Mouse (Mus musculus): ENCODE results near the gene H2afy. TPM values are rescaled to one million over a fixed set of nuclear protein-coding genes. Genes with fewer than 3 reads are reported as not detected.

The H2afy gene
- polyA plus RNA-seq, 1 experiment, result 331 TPM

DNA sequence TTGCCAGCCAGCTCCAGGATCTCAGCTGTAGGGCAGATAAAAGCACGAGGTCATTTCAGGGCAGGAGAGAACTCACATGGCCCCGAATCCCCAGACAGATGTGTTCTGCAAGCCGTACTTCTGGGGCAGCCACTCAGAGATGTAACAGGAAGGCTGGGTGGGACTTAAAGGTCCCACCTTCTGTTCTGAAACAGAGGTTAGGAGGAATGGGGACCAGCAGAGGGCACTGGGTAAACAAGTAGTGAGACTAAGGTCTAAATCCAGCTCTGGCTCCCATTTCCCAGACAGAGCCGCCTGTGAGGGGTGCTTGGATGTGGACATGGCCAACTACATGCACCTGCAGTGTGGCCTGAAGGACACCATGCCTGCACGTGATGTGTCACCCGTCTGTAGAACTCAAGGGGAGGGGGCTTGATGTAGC lies 31.2 kb downstream of the H2afy start:
- no peaks in the 10 kb centered on the region for H3K9me3 ChIP-seq

DNA sequence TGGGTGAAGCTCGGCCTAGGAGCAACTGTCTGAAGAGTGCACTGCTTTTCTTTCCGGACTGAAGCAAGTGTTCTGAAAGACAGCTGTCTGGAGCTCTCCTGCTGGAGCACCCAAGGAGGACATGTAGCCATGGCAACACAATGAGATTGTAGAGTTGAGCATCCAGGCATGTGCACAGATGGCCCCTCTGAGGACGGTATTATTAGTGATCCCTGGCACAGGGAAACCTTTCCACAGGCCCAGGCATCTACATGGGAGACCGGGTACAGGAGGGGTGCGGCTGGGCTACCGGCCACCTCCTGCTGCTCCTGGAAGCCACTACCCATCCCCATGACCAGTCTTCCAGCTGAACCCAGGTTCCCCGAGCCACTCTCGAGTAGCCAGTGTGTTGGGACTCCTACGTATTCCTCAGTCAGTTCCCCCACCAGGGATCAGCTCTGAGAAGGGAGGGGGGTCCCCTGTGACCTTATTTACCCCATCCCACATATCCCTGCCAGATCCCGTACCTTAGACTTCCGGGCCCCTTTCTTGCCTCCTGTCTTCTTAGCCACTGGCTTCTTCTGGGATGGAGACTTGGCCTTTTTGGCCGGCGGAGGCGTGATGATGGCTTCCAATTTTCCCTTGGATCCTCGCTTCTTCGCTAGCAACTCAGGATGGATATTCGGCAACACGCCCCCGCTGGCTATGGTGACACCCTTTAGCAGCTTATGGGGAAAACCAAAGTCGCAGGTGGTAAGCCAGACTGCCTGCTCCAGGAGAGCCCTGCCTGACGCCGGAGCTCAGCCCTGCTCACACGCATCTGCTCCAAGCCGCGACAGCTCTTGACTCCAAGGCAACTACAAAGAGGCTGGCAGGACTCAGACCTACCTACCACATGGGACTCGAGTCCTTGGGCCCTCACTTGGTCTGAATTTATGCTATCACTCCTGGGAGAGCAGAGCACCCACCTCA lies 32.1 kb downstream of the H2afy start:
- Histone ChIP-seq H3K27me3 (replicated peaks) (no peaks in the 10 kb centered on the region), H3K4me1 (peaks cover 11% of the 10 kb centered on the region; the same call in 1 of the 2 replicates), H3K4me3 (replicated peaks) (no peak overlapping the region), H3K36me3 (replicated peaks; ENCODE audit: low read length) (peaks cover 95% of the 10 kb centered on the region), H3K9me3 (no peaks in the 10 kb centered on the region)
- TF ChIP-seq FLI1 (IDR thresholded peaks at IDR 0.05; ENCODE audit: low read length) (no peak), GATA1 (IDR thresholded peaks at IDR 0.05; ENCODE audit: borderline replicate concordance, low read length) (no peak)

More for the DNA sequence above, 31.2 kb downstream of the H2afy start:
- no peak overlapping the region for H3K4me3 ChIP-seq (replicated peaks)
- H3K4me1 ChIP-seq, result peaks cover 11% of the 10 kb centered on the region; the same call in 1 of the 2 replicates
- TF ChIP-seq GATA1 (IDR thresholded peaks at IDR 0.05; ENCODE audit: borderline replicate concordance, low read length) (no peak), FLI1 (IDR thresholded peaks at IDR 0.05; ENCODE audit: low read length) (no peak)
- H3K36me3 ChIP-seq (replicated peaks; ENCODE audit: low read length), result peaks cover 99% of the 10 kb centered on the region
- H3K27me3 ChIP-seq (replicated peaks), result no peaks in the 10 kb centered on the region

DNA sequence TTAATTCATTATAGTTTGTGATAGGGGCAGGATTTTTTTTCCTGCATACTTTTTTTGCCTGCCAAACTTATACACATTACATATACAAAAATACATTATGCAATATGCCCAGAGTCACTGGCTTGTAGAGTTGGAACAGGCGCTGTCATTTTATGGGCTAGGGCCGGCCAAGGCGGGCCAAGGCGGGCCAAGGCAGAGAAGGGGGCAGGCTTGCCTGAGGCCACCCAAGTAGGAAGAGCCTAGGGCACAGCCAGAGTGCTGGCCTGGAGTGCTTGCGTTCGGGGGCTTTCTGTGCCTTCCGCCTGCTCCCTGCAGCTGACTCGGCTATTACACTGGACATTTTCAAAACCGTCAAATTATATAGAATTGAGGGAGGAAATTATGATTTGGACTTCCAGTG lies 34.0 kb downstream of the H2afy start:
- Histone ChIP-seq H3K36me3 (replicated peaks; ENCODE audit: low read length) (peaks cover 86% of the 10 kb centered on the region), H3K4me1 (peaks cover 12% of the 10 kb centered on the region), H3K4me3 (replicated peaks) (no peak overlapping the region), H3K9me3 (no peaks in the 10 kb centered on the region), H3K27me3 (replicated peaks) (no peaks in the 10 kb centered on the region)
- TF ChIP-seq FLI1 (IDR thresholded peaks at IDR 0.05; ENCODE audit: low read length), result no peak
- no peak for TF ChIP-seq GATA1 (IDR thresholded peaks at IDR 0.05; ENCODE audit: borderline replicate concordance, low read length)

DNA sequence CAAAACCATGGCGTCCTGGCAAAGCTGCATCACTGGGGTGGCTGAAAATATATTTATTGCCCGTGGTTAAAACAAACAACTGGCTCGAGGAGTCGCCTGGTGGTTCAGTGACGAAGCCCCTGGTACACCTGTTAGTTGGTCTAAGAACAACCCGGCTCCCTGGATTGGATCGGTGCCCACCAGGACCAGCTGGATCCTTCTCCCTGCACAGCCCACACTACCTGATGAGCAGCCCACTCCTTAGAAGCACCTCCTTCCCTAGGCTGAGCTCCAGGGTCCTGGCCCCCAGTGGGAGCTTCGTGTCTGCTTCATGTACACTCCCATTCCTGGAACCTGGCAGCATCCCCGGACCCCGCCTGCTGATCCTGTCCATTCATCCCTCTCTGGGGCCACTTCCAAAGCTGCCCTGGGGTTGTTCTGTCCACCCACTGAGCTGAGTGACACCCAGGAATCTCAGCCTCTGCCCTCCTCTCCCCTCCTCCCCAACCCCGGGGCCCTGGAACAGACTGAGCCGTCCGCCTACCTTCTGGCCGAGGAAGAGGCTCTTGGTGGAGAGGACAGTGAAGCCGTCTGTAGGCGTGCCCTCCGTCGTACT lies 40.5 kb downstream of the H2afy start:
- peaks cover 8% of the 10 kb centered on the region for H3K4me1 ChIP-seq
- H3K27me3 ChIP-seq (replicated peaks), result no peaks in the 10 kb centered on the region
- no peak for TF ChIP-seq GATA1 (IDR thresholded peaks at IDR 0.05; ENCODE audit: borderline replicate concordance, low read length)
- TF ChIP-seq FLI1 (IDR thresholded peaks at IDR 0.05; ENCODE audit: low read length), result no peak
- peaks cover 87% of the 10 kb centered on the region for H3K36me3 ChIP-seq (replicated peaks; ENCODE audit: low read length)
- no peak overlapping the region for H3K4me3 ChIP-seq (replicated peaks)
- no peaks in the 10 kb centered on the region for H3K9me3 ChIP-seq

DNA sequence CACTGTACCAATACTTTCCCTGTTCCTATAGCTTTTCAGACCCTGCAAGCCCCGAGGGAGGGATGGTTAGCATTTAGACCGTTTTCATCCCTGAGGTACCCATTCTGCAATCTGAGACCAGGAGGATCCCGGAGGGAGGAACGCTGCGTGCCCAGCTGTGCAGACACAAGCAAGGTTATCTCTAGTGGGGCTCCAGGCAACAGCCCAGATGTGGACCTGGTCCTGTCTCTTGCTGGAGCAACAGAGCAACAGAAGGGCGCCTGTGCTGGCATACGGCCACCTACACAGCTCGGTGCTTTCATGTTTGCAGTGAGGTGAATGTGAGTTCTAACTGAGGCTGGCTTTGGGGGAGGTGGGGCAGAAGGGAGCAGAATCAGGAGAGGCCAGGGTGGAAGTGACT lies 41.6 kb downstream of the H2afy start:
- no peak for TF ChIP-seq GATA1 (IDR thresholded peaks at IDR 0.05; ENCODE audit: borderline replicate concordance, low read length)
- no peak for TF ChIP-seq FLI1 (IDR thresholded peaks at IDR 0.05; ENCODE audit: low read length)
- Histone ChIP-seq H3K4me3 (replicated peaks) (no peak overlapping the region), H3K36me3 (replicated peaks; ENCODE audit: low read length) (peaks cover 87% of the 10 kb centered on the region), H3K9me3 (no peaks in the 10 kb centered on the region), H3K27me3 (replicated peaks) (no peaks in the 10 kb centered on the region), H3K4me1 (peaks cover 8% of the 10 kb centered on the region)

DNA sequence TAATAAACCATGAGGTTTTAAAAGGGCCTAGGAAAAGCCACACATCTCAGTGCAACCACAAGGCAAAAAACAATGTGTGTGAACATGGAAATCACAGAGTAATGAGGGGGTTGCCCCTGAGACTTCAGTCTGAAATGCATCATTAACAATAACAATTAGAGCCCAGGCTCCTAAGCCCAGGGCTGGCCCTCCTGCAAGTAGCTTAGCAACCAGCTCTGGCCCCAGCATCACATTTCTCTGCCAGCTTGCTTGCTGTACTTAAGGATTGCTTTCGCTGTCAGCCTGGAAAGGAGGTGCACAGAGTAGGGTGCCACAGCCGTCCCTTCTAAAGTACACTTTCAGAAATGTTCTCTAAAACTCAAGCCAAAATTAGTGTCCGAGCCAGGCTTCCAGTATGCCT lies 42.5 kb downstream of the H2afy start:
- TF ChIP-seq FLI1 (IDR thresholded peaks at IDR 0.05; ENCODE audit: low read length) (no peak), GATA1 (IDR thresholded peaks at IDR 0.05; ENCODE audit: borderline replicate concordance, low read length) (no peak)
- H3K4me3 ChIP-seq (replicated peaks), result no peak overlapping the region
- peaks cover 94% of the 10 kb centered on the region for H3K36me3 ChIP-seq (replicated peaks; ENCODE audit: low read length)

DNA sequence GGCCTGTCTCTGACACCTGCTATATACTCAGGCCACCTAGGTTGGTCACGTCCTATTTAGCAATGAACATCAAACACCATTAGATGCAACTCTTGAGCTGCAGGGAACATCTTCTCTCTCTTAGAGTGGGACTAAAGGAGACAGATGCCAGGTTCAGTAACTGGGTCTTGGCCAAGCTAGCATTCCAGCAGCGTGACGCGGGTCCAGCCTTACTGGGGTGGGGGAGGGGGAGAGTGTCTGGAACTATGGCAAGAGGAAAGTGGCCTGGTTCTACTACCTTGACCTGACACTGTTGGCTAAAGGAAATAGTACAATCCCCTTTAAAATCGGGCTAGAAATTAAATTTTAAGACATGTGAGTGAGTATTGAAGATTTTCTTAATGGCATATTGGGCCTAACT lies 43.6 kb downstream of the H2afy start:
- Histone ChIP-seq H3K27me3 (replicated peaks) (no peaks in the 10 kb centered on the region), H3K36me3 (replicated peaks; ENCODE audit: low read length) (peaks cover 100% of the 10 kb centered on the region), H3K4me3 (replicated peaks) (no peak overlapping the region), H3K4me1 (peaks cover 5% of the 10 kb centered on the region), H3K9me3 (no peaks in the 10 kb centered on the region)
- TF ChIP-seq GATA1 (IDR thresholded peaks at IDR 0.05; ENCODE audit: borderline replicate concordance, low read length) (no peak), FLI1 (IDR thresholded peaks at IDR 0.05; ENCODE audit: low read length) (no peak)

More for the DNA sequence above, 42.5 kb downstream of the H2afy start:
- H3K27me3 ChIP-seq (replicated peaks), result no peaks in the 10 kb centered on the region
- H3K9me3 ChIP-seq, result no peaks in the 10 kb centered on the region
- peaks cover 8% of the 10 kb centered on the region for H3K4me1 ChIP-seq

DNA sequence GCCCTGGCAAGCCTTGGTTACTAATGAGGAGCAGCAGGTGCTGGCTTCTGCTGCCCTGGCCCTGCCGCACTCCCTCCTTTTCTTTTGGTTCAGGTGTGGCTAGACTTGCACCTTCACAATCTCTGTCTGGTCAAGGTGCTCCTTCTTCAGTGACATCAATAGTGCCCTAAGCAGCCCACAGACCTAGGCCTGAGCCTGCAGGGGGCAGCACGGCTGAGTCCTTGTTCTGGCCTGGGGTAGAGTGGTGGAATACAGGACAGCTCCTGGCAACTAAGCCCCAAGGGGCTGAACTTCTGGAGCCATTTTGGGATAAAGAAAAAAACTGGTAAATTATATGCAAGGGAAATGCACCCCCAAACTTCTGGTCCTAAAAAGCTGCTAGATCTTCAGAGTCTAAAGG lies 45.6 kb downstream of the H2afy start:
- Histone ChIP-seq H3K27me3 (replicated peaks) (no peaks in the 10 kb centered on the region), H3K4me1 (peaks cover 3% of the 10 kb centered on the region; the same call in 1 of the 2 replicates), H3K9me3 (no peaks in the 10 kb centered on the region), H3K4me3 (replicated peaks) (no peak overlapping the region), H3K36me3 (replicated peaks; ENCODE audit: low read length) (peaks cover 100% of the 10 kb centered on the region)
- no peak for TF ChIP-seq FLI1 (IDR thresholded peaks at IDR 0.05; ENCODE audit: low read length)
- TF ChIP-seq GATA1 (IDR thresholded peaks at IDR 0.05; ENCODE audit: borderline replicate concordance, low read length), result no peak

DNA sequence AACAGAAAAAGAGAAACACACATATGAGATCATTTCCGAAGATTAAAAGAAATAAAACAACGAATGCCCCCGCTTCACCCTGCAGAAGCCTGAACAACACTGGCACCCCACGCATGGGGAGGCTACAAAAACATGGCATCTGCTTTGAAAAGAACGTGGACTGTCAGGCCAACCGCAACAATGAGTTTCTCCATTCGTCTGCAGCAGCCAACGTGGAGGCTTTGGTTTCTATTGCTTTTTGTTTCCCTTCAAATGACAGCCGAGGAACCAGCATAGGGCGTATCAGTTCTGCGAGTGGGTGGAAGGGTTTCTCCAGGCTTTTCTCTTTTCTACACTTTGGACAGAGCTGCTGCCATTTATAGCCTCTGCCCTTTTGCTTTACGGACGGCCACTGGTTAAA lies 47.6 kb downstream of the H2afy start:
- Histone ChIP-seq H3K4me3 (replicated peaks) (no peak overlapping the region), H3K27me3 (replicated peaks) (no peaks in the 10 kb centered on the region), H3K9me3 (no peaks in the 10 kb centered on the region), H3K36me3 (replicated peaks; ENCODE audit: low read length) (peaks cover 100% of the 10 kb centered on the region), H3K4me1 (peaks cover 7% of the 10 kb centered on the region)
- TF ChIP-seq FLI1 (IDR thresholded peaks at IDR 0.05; ENCODE audit: low read length) (no peak), GATA1 (IDR thresholded peaks at IDR 0.05; ENCODE audit: borderline replicate concordance, low read length) (no peak)

DNA sequence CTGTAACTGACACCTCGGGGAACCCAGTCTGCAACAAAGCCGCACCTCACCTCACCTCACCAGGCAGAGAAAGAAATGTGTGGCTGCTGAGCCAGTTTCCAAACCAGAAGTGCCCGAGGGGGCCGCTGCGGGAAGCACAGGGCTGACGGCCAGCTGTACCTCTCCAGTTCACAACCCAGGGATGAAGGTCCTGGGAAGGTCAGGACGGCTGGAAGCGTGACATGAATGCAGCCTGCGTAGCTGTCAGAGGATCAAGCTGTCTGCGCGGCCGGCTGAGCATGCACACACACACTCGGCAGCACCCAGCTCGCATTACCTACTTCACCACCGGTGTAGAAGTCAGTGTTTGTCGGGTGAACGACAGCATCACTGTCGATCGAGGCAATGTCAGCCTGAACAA lies 48.2 kb downstream of the H2afy start:
- Histone ChIP-seq H3K27me3 (replicated peaks) (no peaks in the 10 kb centered on the region), H3K4me1 (peaks cover 7% of the 10 kb centered on the region), H3K9me3 (no peaks in the 10 kb centered on the region), H3K4me3 (replicated peaks) (peak overlapping the region; percentile 15), H3K36me3 (replicated peaks; ENCODE audit: low read length) (peaks cover 100% of the 10 kb centered on the region)
- TF ChIP-seq FLI1 (IDR thresholded peaks at IDR 0.05; ENCODE audit: low read length), result no peak
- TF ChIP-seq GATA1 (IDR thresholded peaks at IDR 0.05; ENCODE audit: borderline replicate concordance, low read length), result no peak

All from megakaryocyte, embryonic 14.5 days (primary cell).